Mouse (Mus musculus): ENCODE data around the gene Dcxr.

The Dcxr gene

DNA sequence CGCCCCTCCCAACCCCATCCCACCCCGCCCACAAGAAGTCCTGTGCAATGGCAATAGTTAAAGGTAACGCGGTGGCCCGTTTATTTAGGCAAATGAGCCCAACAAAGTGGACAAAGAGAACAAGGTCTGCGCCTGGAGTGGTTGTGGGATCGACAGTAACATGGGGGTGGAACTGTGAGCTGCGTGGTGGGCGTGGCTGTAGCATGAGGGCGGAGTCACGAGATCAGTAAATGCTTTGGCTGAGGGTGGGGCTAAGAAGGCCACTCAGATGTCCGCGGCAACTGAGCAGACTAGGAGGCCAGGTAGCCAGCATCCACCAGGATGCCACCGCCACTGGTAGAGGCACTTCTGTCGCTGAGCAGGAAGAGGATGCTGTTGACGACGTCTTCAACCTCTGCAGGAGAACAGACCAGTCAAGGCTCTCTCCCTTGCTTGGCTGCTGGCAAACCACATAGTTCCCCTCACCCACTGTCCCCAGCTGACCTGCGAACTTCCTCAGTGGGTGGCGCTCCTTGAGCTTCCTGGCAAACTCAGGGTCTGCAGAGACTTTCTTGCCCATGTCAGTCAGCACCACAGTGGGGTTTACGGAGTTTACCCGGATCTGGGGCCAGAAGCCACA, 2.5 kb upstream of the Dcxr start:
- DNase-seq (ENCODE audit: low spot score) = peak; percentile 56

DNA sequence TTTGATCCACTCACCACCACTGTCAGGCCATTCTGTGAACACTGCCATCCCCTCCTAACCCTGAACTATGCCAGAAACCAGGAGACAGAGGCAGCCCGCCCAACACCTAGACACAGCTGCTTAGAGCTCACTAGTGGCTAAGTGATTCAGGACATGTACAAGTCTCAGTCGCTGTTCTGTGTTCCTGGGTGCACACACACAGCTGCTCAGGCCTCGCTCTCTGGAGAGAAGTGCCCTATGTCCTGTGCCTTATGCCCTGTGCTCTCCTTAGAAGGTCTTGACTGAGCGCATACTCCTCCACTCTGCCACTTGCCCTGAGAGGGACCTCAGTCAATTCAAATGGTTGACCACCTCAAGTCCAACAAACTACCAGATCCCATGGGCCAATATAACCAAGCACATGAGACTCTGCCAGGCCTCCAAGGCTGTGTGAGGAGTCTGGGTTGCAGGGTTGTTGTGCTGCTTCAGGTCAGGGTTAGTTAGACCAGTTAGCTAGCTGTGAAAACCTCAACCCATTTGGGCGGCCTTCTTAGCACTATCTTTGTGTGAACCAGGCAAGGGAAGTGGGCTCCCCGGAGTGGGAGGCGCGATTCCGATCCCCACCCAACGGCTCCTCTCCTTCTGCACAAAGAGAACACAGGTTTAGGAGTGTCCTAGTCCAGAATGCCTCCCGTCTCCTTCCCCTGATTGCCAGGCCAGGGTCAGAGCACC, 1.6 kb upstream of the Dcxr start:
- DNase-seq (ENCODE audit: low spot score) = no peak

DNA sequence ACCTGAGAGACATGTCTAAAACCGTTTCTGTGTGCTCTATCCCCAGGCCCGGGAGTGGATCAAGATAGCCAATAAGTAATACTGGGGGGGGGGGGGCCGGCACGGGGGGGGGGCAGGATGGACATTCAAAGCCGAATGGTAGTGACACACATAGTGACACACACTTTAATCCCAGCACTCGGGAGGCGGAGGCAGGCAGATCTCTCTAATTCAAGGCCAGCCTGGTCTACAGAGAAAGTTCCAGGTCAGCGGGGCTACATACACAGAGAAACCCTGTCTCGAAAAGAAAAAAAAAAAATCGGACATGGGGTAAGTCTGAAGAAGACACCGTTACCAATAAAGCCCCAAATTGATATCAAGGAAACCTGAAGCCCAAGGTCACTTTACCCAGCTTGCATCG, 483 bp upstream of the Dcxr start:
- DNase-seq (ENCODE audit: low spot score) = no peak

DNA sequence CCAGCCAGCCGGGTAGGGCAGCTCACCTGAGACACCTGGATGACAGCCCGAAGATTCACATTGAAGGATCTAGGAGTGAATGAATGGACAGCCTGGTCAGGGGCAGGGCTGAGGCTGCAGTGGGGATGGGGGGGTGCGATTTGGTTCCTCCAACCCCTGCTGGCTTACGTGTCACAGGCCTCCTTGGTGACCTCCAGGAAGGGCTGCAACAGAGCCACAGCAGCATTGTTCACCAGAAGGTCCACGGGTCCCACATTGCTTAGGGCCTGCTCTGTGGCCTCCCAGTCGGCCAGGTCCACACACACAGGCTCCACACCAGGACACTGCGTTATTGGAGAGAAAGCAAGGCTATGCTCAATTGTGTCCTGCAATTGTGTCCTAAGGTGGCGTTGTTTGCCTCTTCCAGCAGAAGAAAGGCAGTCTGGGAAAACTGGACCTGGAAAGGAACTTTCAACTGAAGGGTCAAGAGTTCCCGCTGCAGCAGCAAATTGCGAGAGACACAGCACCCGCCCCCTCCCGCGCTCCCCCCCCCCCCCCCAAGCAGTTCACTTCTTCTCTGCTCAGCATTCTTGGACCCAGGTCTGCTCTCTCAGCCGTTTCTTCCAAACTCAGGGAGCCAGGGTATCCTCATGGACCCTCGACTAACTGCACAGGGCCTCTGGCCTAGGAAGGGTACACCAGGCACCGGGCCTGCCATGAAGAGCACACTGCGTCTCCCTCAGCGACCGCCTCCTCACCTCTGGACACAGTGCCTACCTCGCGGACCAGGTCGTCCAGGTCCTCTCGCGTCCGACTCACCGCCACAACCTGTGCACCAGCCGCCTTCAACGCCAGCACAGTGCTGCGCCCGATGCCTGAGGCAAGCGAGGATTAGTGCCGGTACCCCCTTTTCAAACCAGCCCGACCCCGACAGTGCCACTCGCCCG, 575 bp downstream of the Dcxr start:
- no peak for DNase-seq (ENCODE audit: low spot score)

DNA sequence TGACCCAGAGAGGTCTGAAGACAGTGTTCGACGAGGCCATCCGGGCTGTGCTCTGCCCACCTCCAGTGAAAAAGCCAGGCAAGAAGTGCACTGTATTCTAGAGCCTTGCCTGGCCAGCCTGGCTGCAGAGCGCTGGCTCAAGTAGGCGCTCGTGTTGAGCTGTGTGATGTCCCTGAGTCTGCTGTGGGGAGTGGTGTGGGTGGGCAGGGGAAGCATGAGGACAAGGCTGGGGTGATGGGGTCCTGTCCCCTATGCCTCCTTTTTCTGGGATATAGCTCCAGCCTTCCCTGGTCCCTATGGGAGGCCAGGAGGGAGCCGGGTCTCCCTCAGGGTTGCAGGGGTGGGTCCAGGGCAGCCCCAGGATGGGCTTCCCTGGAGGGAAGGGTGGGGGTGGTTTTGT, 3.6 kb downstream of the Dcxr start:
- no peak for DNase-seq (ENCODE audit: low spot score)

DNA sequence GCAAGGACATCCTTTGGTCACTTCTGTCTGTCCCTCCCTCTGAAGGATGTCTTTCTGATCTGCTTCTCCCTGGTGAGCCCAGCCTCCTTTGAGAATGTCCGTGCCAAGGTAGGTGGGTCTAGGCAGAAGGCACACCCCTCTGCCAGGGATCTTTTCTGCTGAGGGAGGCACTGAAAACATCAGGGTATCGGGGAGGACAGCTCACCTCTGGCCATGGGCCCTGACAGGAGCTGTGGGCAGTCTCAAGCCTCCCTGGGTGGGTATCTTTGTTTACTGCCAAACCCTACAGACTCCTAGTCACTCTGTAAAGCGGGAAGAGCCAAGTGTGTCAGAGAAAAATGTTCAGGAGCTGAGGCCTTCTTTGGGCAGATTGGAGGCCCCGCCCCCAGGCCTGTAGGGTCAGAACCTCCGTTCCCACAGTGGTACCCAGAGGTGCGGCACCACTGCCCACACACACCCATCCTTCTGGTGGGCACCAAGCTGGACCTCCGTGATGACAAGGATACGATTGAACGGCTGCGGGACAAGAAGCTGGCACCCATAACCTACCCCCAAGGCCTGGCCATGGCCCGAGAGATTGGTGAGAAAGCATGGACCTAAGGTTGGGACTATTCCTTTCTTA, 4.2 kb downstream of the Dcxr start:
- peak; percentile 12 for DNase-seq (ENCODE audit: low spot score)

DNA sequence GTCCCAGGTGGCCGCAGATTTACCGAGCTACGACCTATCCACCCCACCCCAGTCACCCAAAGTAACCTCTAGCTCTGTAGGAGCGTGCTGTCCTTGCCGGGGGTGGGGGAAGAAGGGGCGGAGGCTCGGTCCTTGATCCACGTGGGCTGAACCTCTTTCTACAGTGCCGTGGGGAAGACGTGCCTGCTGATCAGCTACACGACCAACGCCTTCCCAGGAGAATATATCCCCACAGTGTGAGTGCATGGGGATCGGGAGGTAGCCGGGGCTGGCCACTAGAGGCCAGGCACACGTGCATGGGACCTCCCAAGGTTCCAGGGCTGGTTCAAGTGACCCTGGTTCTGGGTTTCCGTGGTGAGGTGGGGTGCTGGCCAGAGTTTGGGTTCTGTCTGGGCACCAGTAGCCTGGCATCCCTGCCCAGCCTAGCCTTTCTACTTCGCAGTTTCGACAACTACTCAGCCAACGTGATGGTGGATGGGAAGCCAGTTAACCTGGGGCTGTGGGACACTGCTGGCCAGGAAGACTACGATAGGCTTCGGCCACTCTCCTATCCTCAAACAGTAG, 4.9 kb downstream of the Dcxr start:
- DNase-seq (ENCODE audit: low spot score) = peak; percentile 11

DNA sequence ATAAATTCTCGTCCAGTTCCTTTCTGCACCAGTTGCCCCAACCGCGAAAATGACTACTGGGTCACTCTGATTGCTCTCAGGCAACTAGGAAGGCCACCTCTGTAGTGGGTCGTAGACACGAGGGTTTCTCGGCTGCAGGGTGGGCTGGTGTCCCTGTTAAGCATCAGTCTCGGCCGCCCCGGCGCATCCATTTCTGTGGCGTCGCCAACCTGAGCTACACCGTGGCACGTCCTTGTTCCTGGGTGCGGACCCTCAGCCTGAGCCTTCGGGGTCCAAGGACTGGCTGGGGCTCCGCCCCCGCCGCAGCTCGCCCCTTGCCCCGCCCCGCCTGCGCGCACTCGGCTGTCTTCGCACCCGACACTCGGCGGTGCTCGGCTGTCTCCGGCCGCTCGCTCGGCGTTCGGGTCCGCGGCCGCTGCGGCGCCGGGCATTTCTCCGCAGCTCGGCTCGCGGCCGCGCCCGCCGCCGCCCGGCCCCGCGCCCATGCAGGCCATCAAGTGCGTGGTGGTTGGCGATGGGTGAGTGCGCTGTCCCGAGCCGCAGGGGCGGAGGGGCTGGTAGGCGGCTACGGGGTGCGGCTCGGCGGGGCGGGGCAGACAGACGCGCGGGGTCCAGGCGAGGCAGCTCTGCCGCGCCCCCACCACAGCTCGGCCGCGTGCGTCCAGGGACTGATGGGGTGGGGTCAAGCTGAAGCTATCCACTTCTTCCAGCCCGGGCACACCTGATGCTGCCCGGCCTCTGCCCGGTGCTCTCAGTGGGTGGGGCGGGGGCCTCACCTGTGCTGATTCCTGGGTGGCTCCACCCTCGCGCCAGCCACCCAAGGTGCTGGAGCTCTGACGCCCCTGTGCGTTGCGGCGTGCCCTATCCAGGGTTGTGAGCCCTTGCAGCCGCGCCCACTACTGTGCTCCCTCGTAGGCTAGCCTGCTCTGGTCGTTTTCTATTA, 5.7 kb downstream of the Dcxr start, which contains the start of gene Rac3:
Gene Rac3 (plus strand): TSS at position 347 of the 943 bp plus-strand sequence.
- DNase-seq (ENCODE audit: low spot score) = peak; percentile 63

DNA sequence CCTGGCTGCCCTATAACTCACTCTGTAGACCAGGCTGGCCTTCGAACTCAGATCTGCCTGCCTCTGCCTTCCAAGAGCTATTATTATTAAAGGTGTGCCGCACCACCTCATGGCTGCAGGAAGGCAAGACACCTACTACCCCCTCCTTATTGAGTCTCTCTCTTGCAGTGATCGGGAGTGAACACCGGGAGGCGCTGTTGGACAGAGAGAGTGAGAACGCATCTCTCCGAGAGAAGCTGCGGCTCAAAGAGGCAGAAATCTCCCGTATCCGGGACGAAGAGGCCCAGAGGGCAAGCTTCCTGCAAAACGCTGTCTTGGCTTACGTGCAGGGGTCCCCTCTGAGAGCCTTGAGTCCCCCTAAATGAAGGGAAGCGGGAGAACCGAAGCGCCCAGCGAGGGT, 6.6 kb downstream of the Dcxr start:
- DNase-seq (ENCODE audit: low spot score) = peak; percentile 94

DNA sequence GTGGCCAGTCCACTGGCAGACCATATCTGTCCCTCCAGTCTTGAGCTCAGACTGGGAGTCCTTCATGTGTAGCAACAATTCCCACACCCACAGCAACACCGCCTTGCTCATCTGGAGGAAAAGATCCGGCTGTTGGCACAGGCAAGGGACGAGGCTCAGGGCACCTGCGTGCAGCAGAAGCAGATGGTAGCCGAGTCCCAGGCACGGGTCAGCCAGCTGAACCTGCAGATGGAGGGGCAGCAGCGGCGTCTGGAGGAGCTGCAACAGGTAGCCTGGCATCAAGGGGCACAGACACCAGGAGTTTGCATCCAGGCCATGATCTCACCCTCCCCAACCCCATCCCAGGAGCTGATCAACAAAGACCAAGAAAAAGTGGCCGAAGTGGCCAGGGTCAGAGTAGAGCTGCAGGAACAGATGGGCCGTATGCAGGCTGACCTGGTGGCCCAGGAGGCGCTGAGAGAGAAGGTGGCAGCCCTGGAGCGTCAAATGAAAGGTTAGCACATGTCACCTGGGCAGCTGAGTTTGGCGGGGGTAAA, 7.2 kb downstream of the Dcxr start:
- DNase-seq (ENCODE audit: low spot score) = no peak

DNA sequence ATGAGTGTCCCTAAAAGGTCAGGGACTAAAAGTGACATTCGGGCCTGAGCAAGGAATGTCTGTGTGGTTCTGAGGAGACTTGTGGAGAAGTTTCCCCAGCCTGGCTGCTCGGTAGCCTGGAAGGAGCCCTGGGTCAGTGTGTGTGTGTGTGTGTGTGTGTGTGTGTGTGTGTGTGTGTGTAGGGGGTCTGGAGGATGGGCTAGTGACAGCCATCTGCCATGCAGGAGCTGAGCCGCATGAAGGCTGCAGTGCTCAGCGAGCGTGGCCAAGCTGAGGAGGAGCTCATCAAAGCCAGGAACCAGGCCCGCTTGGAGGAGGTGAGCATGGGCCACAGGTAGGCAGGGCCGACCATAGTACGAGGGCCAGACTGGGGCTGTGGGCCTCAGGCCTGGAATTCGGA, 7.8 kb downstream of the Dcxr start:
- no peak for DNase-seq (ENCODE audit: low spot score)

DNA sequence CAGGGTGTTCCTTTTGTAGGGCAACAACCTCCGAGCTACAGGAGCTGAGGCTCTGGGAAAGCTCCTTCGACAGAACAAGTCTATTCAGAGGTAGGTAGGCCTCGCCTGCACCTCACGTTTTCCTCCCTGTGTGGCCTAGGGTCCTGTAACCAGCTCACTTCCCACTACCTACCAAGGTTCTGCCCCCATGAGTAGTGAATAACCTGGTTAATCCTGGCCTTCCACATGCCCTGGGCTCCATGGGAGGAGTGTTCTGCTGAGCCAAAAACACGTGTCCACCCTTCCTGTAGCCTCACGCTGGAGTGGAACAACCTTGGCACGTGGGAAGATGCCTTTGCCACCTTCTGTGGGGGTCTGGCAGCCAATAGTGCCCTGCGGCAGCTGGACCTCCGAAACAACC, 11.9 kb downstream of the Dcxr start:
- no peak for DNase-seq (ENCODE audit: low spot score)

DNA sequence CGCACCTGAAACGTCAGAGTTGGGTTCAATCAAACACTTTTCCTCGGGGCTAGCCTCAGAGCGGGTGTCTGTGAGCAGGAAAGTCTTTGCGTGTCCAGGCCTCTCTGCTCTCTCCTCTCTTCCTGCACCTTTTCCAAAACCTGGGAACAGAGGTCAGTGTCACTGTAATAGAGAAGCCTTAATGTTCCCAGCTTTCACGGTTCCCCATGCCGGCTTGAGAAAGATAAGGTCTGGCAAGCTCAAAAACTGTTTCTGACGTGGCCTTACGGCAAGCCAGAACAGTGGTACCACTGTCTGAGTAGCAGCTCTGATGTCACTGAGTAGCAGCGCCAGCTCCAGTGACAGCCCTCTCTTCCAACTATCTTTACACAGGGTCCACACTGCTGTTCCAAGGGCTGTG, 12.5 kb downstream of the Dcxr start:
- no peak for DNase-seq (ENCODE audit: low spot score)

DNA sequence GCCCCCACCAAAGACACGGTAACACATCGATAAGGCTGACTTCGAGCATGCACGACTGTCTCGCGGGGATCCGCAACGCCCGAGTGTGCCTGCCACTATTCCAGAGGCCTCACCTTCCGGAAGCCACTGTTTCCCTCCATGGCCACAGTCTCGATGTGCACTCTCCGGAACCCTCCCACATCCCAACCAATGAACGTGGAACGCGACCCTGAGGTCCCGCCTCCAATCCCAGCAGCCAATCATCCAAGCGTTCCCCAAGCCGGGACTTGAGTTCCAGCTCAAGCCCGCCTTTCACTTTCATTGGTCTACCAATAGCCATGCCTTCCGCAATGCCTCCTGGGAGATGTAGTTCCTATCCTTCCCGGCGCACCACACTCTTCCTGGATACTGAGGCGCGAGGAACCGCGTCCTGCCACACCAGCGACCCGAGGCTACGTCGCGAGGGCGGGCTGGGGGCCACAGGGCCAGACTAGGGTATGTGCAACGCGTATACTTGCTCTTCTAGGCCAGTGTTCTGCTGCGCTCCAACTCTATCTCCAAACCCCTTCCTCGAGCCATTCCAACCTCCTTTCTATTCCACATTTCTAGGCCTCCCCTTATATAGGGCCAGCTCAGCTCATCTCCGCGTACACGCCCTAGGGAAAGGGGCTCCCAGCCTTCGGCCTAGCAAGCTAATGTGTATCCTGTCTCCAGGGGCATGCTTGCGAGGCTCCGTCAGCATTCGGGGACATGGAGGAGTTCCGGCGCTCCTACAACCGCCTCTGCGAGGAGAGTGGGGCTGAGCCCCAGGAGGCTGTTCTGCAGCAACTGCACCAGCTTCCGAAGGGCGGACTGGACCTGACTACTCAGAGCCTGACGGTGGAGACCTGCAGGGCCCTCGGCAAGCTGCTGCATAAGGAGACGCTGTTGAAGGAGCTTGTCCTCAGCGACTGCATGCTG, 13.2 kb downstream of the Dcxr start, which contains the start of the genes Cenpx and Lrrc45:
Gene Cenpx (minus strand): TSS at position 159 of the 939 bp plus-strand sequence.
Gene Lrrc45 (plus strand): TSS at position 346 of the 939 bp plus-strand sequence.
- DNase-seq (ENCODE audit: low spot score) = peak; percentile 97

DNA sequence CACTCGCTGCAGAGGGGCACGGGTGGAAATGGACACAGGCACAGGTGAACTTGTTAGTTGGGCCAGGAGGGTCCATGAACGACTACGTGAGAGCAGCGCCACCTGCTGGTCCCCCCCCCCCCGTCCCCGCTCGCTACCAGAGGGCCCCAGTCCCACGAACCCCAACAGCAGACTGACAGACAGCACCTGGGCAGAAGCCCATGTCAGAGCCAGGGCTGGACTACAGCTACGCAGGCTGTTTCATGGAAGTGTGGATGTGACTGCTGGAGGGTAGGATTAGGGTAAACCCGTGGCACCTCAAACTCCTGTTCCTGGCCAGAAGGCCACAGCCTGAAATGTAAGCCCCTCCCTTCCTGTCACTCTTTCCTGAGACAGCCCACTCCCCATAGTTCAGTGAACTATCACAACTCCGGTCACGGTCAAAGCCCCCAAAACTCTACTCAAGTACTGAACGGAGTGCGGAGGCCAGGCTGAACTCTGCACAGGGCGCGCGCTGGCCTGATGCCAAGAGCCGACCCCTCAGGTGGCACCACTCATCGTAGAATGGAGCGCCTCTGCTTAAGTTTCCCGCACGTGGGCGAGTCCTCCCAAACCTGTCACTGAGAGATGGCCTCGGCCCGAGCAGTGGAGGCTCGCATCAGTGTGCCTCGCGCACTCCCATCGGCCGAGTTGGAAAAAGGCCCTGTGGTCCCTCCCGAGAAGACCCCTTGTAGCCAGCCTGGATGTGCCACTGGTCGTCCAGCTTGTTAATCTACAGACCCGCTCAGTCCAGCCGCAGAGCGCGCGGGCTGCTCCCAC, 14.1 kb downstream of the Dcxr start:
- peak; percentile 56 for DNase-seq (ENCODE audit: low spot score)

DNA sequence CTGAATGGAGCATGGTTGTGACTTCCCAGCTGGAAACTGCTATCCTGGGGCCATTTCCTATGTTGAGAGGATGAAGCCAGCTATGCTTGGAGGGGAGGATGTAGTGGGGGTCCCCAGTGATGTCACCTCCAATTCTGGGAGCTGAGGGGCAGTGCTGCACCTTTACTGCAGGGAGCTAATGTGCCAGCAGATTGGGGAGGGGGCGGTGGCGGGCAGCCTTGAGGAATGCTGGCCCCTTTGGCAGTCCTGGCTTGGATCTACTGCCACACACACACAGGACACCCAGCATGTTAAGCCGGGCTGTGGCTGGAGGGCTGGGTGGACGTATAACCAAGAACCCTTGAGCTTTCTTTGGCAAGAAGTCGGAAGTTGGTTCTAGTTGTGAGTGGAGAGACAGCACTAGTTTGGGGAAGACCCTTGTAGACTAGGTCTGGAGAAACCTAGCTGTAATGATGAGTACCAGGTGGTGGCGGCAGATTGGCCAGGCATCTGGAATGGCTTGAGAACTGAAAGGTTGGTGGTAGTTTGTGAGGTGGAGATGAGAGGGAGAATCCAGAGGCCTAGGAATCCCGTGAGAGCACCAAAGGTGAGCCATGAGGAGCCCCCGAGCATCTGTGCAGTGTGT, 15.0 kb downstream of the Dcxr start:
- DNase-seq (ENCODE audit: low spot score) = no peak

DNA sequence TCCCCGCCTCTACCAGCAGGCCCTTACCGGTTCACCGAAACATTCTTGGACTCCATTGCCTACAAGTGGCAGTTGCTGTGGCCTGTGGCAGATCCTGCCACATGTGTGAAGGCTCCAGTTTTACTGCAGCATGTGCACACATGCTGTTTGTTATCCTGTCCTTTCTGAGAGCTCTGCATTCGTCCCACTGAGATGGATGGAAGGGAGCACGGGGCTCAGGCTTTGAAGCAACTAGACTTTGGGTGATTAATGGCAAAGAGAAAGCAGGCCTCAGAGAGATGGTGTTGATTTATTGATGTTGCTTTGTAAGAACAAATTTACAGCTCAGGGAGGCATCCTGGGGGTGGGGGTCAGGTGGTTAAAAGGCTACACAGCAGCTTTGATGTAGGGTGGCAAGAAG, 16.4 kb downstream of the Dcxr start:
- no peak for DNase-seq (ENCODE audit: low spot score)

DNA sequence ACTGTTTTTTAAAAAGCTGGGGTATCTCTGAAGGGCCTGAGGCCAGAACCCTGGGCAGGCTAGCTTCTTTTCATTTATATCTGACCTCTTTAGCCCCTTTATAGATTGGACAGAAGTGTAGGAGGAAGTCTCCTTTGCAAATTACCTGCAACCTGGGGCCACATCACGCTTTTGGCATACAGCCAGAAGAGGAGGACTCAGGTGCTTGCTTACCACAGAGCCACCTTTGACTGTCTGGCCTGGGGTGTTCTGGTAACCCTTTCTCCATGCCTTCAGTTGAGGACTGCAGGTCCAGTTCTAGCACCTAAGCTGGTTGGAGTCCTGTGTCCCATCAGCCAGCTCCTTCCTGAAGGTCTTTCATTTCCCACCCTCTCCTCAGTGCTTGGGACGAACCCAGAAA, 17.5 kb downstream of the Dcxr start:
- DNase-seq (ENCODE audit: low spot score) = peak; percentile 47
